Mouse (Mus musculus): ENCODE results near the gene Map3k5.
"Not testable (repeated sequence)": the region's sequence is repeated elsewhere in the genome, so short reads cannot be mapped to it uniquely, and the experiment has no call there.

Gene Map3k5

DNA sequence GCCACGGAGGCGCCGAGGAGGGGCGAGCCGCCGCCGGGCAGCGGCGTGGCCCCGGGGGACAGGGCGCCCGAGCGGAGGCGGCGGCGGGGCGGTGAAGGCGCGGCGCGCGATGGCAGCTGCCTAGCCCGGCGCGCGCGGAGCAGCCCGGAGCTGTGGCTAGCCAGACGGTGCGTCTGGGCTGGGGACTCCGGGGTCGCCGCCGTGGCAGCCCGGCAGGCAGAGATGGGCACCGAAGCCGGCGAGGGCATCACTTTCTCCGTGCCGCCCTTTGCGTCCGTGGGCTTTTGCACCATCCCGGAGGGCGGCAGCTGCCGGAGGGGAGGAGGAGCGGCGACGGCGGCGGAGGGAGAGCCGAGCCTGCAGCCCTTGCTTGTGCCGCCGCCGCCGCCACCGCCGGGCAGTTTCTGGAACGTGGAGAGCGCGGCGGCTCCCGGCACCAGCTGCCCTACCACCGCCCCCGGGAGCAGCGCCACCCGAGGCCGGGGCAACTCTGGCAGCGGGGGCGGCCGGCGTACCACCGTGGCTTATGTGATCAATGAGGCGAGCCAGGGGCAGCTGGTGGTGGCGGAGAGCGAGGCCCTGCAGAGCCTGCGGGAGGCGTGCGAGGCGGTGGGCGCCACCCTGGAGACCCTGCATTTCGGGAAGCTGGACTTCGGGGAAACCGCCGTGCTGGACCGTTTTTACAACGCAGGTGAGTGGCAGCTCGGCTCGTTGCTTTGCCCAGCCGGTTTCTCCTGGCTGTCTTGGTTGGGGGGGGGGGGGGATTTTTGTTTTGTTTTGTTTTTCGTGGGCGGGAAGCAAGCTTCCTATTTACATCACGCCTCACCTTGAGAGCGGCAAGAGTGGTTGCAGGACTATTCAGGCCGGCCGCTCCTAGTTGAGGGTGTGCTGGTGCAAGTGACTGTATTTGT, at the start of gene Map3k5:
Map3k5 (plus strand) TSS at position 89 of the 911 bp plus-strand sequence.
- no peak for DNase-seq

DNA sequence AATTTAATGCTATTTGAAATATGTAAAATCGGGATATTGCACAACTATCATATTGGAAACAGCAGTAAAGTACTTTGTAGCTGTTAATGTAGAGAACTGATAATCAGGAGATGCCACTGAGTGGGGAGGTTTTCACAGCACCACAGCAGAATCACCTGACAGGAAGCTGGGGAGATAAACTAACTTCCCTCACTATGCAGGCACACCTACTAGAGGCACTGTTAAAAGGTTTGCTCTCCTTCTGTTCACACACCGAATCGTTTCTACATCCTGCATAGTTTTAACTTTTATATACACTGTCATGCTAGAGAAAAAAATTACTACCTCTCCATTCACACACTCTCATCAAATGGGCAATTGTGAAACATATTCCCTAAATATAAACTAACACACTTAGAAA, 48.0 kb upstream of the Map3k5 start:
- no peak for DNase-seq

DNA sequence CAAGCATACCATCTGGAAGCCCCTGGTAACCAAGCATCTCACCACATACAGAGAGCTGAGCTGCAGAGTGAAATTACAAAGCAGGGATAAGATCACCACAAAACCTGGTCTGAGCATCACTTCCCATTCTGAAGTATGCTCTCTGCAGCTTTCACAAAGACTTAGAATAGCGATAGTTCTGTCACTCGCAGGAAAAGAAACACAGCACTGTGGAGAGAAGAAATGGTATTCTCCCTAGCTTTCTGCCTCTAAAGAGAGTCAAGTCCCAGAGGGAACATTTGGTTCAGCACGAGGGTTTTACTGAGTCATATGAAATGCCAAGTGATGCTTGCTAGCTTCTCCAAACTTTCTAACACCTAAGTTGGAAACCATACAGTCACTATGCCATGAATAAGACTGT, 44.4 kb upstream of the Map3k5 start:
- no peak for DNase-seq

DNA sequence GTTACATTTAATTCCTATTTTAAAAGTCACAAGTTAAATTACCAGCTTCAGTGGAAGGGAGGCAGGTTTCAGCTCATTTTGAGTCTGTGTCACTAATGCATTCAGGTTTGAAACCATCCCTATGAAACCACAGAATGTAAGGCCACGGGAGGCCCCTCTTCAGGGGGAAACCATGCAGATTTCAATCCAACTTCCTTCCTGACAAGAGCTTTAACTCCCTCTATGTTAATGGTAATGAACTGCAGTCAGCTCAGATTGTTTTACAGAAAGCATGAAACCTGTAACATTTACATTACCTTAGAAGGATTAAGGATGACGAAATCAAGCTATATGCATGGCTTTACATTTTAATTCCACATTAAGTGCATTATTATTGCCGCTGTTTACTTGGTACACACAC, 42.6 kb upstream of the Map3k5 start:
- DNase-seq = no peak

DNA sequence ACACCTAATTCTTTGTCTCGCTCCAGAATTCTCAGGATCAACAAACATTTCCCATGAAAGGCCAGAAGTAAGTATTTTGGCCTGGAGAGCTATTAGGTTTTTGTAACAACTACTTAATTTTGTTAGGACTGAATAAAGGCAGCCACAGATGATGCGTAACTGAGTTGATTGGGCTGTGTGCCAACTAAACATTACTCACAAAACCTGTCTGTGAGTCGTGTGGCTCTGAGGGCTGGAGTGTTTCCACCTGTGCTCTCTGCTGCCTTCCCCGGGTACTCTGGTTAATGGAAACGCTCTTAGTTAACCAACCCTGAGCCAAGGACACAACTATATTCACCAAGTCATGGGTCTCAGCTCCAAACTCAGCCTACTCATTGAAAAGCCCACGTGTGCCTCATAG, 41.1 kb upstream of the Map3k5 start:
- peak; percentile 18 for DNase-seq

DNA sequence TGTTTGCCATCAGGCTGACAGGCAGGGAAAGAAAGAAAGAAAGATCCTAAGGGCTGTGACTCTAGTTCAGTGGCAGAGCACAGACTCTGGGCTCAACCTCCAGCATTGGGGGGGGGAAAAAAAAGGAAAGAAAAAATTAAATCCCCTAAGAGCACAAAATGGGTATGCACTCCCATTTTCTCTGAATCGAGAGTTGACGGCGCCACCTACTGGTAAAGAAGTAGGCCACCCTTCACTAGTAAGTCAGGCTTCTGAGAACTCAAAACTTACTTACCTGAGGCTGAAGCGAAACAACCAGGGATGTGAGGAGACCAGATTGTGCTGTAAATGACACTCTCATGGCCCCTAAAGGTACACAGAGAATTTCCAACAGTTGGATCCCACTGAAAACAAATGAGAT, 40.3 kb upstream of the Map3k5 start:
- no peak for DNase-seq

DNA sequence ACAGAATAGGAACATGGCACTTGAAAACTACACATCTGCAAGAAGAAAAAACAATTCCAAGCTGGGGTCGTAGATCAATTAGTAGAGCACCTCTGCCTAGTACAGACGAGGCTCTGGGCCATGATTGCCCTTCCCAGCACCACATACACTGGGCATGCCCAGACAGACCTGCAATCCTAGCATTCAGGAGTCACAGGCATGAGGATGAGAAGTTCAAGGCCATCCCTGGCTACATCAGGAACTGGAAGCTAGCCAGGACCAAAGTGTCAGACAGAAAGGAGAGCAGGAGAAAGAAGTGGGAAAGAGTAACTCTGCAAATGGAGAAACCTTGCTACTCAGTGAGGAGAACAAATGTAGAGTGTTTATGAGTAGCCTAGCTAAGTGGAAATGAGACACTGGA, 34.1 kb upstream of the Map3k5 start:
- DNase-seq = no peak

DNA sequence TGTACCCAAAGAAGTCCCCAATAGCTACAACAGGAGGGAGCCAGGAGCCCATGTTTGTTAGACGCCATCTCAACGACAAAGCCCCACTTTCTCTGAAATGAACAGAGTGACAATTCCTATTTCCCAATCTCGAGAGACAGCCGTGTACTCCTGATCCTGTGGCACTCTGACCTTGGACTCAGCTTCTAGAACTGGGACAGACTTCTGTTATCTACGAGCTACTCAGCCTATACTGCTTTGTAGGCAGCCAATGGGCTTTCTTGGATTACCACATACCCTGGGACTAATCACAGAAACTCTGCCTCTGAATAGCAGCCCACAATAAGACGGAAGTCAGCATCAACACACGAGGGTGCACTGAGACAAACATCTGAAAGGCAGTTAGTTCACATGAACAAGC, 32.3 kb upstream of the Map3k5 start:
- DNase-seq = no peak

DNA sequence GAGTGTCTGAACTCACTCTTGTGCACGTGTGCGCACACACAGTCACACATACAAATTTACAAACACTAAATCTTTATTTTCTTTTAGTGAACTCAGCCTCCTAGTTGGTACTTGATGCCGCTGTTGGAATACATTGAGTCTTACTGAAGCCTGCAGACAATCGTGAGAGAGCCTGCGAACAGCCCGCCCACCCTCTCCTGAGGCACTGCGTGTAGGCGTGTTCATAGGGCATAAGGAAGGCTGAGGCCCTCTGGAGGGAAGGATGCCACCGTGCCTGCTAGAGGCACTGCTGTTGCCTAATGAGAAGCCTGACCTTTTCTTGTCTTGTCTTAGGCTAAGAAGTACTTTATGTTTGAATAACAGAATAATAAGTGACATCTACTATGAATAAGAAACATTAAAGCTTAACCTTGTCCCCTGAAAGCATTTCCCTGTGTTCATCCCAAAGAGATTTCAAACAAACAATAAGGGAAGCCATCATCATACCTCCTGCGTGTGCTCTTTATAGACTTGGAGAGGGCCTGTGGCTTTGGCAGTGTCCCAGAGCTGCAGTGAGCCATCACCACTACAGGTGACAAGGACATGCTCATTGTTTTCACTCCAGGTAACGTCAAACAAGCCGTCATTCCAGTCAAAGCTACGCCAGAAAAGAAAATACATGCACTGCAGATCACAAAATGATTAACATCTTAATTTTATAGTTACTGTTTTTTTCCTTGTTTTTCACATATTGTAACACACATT, 30.0 kb upstream of the Map3k5 start:
- no peak for DNase-seq

DNA sequence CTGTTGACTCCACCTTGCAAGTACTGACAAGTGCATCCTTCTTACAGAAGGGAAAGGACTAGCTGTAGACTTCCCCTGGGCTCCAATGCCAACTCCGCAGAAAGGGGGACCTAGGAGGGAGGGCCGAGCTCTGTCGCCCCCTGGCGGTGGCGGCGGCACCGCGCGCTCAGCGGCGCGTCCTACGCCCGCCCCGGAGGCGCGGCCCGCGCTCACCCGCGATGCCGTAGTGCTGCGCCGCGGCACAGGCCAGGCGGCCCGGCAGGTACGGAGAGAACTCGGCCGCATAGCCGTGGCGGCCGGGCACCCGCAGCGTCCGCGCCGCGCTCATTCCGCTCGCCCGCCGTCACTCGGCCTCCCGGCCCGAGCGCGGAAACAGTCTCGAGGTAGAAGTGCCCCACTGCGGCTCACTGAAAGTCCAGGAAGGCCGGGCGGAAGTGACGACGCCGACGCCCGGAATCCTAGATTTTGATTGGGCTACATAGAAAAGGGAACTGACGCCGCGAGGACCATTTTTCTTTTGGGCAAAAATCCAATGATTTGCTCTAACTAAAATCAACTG, 26.9 kb upstream of the Map3k5 start, which contains the start of gene Pex7:
Pex7 (minus strand) TSS at position 444 of the 559 bp plus-strand sequence.
- peak; percentile 94 for DNase-seq

DNA sequence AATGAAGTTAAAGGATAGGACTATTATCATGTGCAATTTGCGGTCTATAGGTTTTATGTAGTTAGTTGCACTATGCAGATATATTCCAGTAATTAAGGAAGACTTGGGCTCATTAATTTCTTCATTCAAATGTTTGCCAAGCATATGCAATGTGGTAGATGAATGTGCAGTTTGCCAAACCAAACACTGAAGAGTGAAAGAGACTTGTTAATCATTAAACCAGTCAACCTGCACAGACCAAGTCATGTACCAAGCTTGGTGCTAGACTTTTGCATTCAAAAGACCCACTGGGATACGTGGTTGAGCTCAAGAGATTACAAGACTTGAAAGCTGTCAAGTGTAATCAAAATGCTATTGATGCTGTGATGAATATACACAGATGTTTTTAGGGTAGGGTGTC, 26.2 kb upstream of the Map3k5 start:
- DNase-seq = no peak

DNA sequence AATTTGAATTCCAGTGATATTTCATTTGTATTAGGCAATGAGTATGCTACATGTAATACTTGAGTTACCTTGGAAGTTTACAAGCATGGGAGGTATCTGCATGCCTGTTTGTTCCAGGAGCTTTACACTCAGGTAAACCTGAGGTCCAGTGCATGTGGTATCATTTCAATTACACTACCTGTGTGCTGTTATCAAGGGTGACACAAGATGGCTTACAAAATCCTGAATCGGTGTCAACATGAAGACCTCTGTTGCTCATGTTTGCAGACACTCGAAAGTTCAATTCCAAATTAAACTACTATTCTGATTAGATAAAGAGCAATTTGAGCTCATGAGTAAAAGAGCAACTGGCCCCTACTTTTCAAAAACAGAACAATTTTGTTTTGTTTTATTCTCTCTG, 23.8 kb upstream of the Map3k5 start:
- DNase-seq = no peak

DNA sequence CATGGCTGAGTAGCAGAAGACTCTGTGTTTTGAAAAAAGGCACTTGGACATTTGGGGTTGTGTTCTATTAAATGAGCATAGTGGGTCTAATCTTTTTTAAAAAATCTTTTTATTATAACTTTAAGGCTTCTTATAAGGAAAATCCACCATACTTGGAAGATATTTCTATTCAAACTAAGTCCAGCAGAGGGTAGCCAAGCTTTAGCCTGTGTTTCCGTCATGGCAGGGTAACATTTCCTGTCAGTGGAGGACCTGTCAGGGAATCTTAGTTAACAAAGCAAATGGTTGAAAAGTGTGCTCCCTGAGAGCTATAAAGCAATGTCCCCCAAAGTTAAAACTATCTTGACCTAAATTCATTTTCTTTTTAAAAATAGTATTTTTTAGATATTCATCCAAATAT, 22.7 kb upstream of the Map3k5 start:
- DNase-seq = no peak

DNA sequence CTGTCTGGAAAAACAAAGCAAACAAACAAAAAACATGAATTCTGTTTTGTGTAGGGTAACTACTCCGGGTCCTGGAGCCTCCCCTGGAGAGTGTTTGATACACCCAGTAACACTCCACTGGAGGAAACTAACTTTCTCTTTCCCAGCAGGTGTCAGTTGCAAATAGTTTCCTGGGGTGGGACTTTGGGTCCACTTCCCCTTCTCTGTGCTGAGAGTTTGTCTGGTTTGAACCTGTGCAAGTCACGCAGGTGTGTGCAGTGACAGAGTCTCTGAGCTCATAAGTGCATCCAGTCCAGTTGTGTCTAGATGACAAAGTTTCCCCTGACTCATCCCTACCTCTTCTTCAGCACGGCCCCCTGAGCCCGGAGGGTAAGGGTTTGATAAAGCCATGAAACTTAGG, 20.5 kb upstream of the Map3k5 start:
- no peak for DNase-seq

DNA sequence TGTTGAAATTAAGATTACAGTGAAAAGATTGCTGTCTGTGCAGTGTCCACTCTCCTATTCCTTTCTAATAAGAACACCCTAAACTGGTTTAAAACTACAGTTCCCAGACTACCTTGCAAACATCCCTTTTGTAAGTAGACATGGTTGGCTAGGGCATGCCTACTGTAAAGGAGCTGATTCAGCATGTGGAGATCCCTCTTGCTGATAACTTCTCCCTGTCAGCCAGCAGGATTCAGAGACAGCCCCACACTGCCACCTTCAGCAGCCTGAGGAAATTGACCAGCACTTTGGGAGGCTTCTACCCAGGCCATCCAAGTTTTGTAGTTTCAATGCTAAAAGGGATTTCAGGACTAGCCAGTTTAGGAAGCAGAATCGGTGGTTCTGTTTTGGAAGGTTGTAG, 19.0 kb upstream of the Map3k5 start:
- peak; percentile 79 for DNase-seq

DNA sequence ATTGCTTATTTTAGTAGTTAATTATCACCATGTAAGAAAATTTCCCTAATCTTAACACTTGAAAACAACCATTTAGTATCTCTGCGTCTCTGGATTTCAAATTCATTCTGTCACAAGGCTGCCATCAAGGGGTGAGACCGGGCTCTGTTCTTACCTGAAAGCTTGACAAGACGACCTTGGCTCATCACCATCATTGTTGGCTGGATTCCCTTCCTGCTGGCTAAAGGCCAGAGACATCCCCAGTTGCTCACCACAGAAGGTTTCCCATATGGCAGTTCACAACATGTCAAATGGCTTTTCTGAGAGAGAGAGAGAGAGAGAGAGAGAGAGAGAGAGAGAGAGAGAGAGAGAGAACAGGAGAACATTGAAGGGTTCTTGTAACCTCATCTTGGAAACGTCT, 11.9 kb upstream of the Map3k5 start:
- DNase-seq = no peak

DNA sequence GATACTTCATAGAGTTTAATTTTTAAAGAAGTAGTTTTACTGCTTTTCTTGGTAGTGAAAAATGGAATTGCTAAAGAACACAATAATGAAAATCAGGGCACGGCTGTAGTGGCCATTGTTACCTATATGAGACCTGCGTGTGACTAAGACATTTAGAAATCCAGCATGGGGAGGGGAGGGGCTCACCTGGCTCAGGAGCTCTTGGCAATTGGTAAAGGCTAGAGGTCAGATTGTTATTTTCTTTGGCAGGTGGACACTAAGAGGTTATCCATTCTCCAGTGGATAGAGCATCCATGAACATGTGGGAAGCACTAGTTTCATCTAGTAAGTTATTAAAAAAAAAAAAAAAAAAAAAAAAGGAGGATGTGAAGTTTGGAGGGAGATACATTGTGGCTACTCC, 10.0 kb upstream of the Map3k5 start:
- no peak for DNase-seq

DNA sequence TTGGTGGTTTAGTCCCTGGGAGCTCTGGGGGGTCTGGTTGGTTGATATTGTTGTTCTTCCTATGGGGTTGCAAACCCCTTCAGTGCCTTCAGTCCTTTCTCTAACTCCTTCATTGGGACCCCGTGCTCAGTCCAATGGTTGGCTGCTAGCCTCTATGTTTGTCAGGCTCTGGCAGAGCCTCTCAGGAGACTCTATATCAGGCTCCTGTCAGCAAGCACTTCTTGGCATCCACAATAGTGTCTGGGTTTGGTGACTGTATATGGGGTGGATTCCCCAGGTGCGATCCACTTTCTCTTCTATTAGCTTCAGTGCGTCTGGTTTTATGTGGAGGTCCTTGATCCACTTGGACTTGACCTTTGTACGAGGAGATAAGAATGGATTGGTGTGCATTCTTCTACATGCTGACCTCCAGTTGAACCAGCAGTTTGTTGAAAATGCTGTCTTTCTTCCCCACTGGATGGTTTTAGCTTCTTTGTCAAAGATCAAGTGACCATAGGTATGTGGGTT, 7.8 kb upstream of the Map3k5 start:
- not testable (repeated sequence) for DNase-seq

DNA sequence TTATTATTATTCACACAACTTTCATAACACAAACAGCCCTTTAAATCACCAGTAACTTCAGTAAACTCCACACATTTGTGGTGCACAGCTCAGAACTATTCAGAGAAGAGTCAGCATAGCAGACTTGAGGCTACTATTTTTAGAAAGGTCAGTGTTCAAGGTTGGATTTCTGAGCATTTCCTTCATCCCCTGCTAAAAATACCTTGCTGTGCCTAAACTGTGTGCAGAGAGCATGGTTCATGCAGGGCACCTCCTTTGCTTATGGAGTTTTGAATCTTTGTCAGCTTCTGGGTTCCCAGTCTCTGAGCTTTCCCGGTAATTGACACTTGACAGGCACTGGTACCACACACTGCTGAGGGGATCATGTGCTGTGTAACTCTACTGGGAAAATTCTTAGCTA, 6.1 kb upstream of the Map3k5 start:
- DNase-seq = no peak

DNA sequence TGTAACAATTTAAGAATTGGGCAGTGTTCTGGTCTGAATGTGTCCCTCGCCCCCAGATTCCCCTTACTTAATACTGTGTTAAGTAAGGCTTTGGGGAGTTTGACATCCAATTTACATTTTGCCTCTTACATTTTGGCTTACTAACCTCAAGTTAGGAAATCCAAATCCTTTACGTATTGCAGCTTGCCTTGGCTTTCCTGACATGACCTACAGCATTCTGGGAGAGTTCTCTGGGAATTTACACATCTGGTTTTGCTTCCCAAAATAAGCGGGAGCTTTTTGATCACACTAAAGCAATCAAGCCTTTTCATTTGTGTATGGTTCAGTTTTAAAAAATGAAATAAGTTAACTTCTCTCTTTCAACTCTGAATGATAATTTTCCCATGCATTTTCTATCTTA, 1.3 kb upstream of the Map3k5 start:
- no peak for DNase-seq

DNA sequence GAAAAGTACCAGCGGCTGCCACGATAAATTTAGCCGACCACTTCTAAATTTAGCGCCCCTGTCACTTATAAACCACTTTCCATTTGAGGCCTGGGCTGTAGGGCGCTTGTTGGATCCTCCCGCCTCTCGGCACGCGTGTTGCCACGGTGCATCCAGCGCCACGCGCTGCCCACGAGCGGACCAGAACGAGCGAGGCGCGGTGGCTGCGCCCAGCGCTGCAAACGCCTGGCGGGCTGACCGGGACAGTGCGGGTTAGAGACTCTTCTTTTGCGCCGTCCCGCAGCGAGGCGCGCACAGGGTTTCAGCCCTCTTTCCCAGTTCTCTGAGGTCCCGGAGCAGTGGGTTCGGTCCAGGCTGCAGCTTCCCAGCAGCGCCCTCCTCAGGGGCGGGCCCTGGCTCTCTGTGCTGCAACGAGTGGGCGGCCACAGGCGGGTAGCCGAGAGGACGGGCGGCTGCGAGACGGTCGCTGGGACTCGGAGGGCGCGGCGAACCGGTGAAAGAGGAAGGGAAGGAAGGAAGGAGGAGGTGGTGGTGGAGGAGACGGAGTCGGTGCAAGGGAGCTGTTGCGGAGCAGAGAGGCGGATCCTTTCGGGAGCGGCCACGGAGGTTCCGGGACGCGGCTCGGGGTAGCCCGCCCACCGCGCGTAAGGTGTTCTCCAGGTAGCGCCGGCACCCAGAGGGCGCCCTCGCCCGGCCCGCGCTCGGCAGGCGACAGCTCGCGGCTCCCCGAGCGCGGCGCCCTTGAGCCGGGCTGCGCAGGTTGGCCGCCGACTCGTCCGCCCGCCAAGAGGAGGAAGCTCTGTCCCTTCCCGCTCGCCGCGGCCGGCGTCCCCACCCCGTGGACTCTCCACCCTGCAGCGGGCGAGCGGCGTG, 525 bp upstream of the Map3k5 start:
- DNase-seq = peak; percentile 91

DNA sequence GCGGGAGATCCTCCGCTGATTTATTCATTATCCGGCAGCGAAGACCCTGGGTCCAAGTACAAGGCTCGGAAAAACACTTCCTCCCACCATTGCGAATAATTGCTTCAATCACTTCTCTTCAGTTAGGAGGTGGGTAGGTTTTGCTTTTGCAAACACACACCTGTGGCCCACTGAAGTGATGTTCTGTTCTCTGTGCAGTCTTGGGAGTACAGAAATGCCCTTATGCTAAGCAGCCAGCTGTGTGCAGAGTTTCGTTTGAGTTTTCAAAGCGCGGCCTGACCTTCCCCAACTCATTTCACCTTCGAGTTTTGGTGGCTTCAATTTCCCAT, 987 bp downstream of the Map3k5 start:
- no peak for DNase-seq

DNA sequence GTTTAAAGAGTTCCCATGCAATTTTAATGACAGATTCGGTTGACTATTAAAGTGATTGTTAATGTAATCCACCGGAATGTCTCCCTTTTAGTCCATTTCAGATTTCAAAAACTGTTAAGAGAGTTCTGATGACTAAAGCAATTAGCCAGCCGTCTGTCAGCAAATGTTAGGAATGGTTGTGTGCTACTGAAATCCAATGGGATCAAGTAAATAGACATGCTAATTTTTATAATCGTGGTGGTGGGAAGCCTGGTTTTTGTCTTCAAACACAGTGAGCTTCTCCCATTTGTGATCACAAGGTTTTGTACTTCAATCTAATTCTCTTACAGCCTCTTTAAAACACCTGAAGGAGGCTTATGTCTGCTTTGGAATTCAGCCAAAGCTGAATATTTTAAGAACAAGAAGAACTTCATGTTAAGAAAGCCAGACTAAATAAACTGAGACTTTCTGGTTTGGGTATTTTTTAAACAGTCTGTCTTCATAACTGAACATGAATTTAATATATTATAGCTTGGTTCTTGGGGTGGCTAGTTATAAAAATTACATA, 1.6 kb downstream of the Map3k5 start:
- no peak for DNase-seq
